Mouse (Mus musculus): ENCODE data around the gene Spdef. TPM values are rescaled to one million over a fixed set of nuclear protein-coding genes. Genes with fewer than 3 reads are reported as not detected.

Spdef gene
- polyA plus RNA-seq, 1 experiment from 2014 or later: 0.37 TPM

Other genes with a start within 250 kb of the Spdef start
- 2.4 TPM in 2 replicates for gene Grm4, start 207.6 kb downstream of the Spdef start, polyA plus RNA-seq (2016; fragmentation: Nextera tagmentation; extraction: Ambion mirVana)
- 214 and 228 TPM in 2 replicates for gene Hmga1, start 172.5 kb downstream of the Spdef start, polyA plus RNA-seq (2016; fragmentation: Nextera tagmentation; extraction: Ambion mirVana)
- 14.0 and 16.6 TPM in 2 replicates for gene AI413582, start 163.2 kb downstream of the Spdef start, polyA plus RNA-seq (2016; fragmentation: Nextera tagmentation; extraction: Ambion mirVana)
- gene Nudt3, start 105.5 kb downstream of the Spdef start, polyA plus RNA-seq (2016; fragmentation: Nextera tagmentation; extraction: Ambion mirVana): 170 and 178 TPM in 2 replicates
- gene RPS10-NUDT3, start 93.7 kb downstream of the Spdef start, polyA plus RNA-seq (2016; fragmentation: Nextera tagmentation; extraction: Ambion mirVana): not detected in 2 replicates
- gene Rps10, start 92.3 kb downstream of the Spdef start, polyA plus RNA-seq (2016; fragmentation: Nextera tagmentation; extraction: Ambion mirVana): 699 and 734 TPM in 2 replicates
- 9.0 and 12.7 TPM in 2 replicates for gene Pacsin1, start 73.4 kb downstream of the Spdef start, polyA plus RNA-seq (2016; fragmentation: Nextera tagmentation; extraction: Ambion mirVana)
- gene D17Wsu92e, start 91.7 kb upstream of the Spdef start, polyA plus RNA-seq (2016; fragmentation: Nextera tagmentation; extraction: Ambion mirVana): 11.1 and 11.4 TPM in 2 replicates
- 367 and 371 TPM in 2 replicates for gene Snrpc, start 109.2 kb upstream of the Spdef start, polyA plus RNA-seq (2016; fragmentation: Nextera tagmentation; extraction: Ambion mirVana)
- gene Uhrf1bp1, start 127.5 kb upstream of the Spdef start, polyA plus RNA-seq (2016; fragmentation: Nextera tagmentation; extraction: Ambion mirVana): 10.0 and 10.5 TPM in 2 replicates
- gene Anks1, start 180.4 kb upstream of the Spdef start, polyA plus RNA-seq (2016; fragmentation: Nextera tagmentation; extraction: Ambion mirVana): 61.0 and 84.9 TPM in 2 replicates
- gene Taf11, start 180.9 kb upstream of the Spdef start, polyA plus RNA-seq (2016; fragmentation: Nextera tagmentation; extraction: Ambion mirVana): 100 and 101 TPM in 2 replicates